Mouse (Mus musculus): ENCODE data around the gene Grxcr1.

DNA sequence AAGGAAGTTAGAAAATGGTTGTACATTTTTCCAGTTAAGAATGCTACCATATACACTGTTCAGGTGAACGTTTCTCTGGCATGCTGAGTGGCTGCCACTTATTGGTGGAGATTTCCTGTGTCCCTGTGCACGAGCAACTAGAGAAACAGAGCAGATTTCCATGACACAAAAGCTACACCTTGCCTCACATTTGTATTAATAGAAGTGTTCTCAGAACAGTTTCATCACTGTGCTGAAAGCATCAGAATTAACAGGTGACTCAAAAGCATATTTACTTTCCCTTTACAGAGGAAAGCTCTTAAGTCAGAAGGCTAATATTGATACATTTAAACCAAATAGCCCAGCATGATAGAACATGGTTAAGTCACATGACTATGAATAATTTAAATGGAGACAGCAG, 130.9 kb downstream of the Grxcr1 start:
- no peak for TF ChIP-seq CTCF (IDR thresholded peaks at IDR 0.05; ENCODE audit: low read depth)
- no peak for TF ChIP-seq EP300 (IDR thresholded peaks at IDR 0.05; ENCODE audit: low read depth)
